Comparison of ENCODE assay signal across 30 mouse cellular contexts in genomic region chr12:78631816-78632215, GRCm38 (mm10). TPM values are rescaled to one million over a fixed set of nuclear protein-coding genes. Genes with fewer than 3 reads are reported as not detected.
DNase-seq lines count a peak whose midpoint lies in the region; ATAC-seq and TF ChIP-seq lines count a peak whose summit lies in the region.
"Had no signal": no experiment of that assay in that cellular context is flagged by ENCODE, and none has a peak within 500 bp of the region (broad histone marks: within the 10 kb centered on the region; RNA-seq: fewer than 3 reads in every experiment).

No protein-coding gene starts in this region.

- no peaks in the 10 kb centered on the region for H3K79me2 ChIP-seq in MEL (ENCODE audit: control insufficient read depth, insufficient read depth, low read length, poor library complexity)

- no peak overlapping the region for H3K27ac ChIP-seq in MEL (ENCODE audit: control insufficient read depth, low read depth, low read length)
- no peak overlapping the region for H3K27ac ChIP-seq in intestine, embryonic 15.5 days
- H3K27ac ChIP-seq: embryonic facial prominence, embryonic 13.5 days; embryonic facial prominence, embryonic 15.5 days; forebrain, embryonic 10.5 days; forebrain, embryonic 12.5 days had no signal

- peaks cover 2 to 14% of the 10 kb centered on the region in 2 experiments; a peak in 3 of 4 replicates for H3K4me1 ChIP-seq in MEL (ENCODE audit: control insufficient read depth in 1 of 2, insufficient read depth in 2 of 2, low read length in 2 of 2)
- H3K4me1 ChIP-seq in intestine, embryonic 15.5 days (replicated peaks): no peaks in the 10 kb centered on the region
- H3K4me1 ChIP-seq: embryonic facial prominence, embryonic 13.5 days; embryonic facial prominence, embryonic 15.5 days; forebrain, embryonic 10.5 days; forebrain, embryonic 12.5 days had no signal

- H3K27me3 ChIP-seq in MEL (ENCODE audit: control insufficient read depth in 1 of 2, insufficient read depth in 2 of 2, low read length in 2 of 2): no peaks in the 10 kb centered on the region
- H3K27me3 ChIP-seq in intestine, embryonic 15.5 days (replicated peaks): no peaks in the 10 kb centered on the region
- H3K27me3 ChIP-seq: CH12.LX; embryonic facial prominence, embryonic 13.5 days; embryonic facial prominence, embryonic 15.5 days; forebrain, embryonic 12.5 days; Patski had no signal

- no peak for TF ChIP-seq CTCF in MEL (IDR thresholded peaks at IDR 0.05 in 2 of 3, conservative IDR thresholded peaks at IDR 0.05 in 1 of 3; ENCODE audit: control insufficient read depth in 1 of 3, insufficient read depth in 1 of 3, low read depth in 2 of 3, low read length in 3 of 3, poor library complexity in 1 of 3, severe bottlenecking in 1 of 3)

- no peak overlapping the region for H3K4me2 ChIP-seq in intestine, embryonic 15.5 days (replicated peaks)
- H3K4me2 ChIP-seq: embryonic facial prominence, embryonic 13.5 days; embryonic facial prominence, embryonic 15.5 days; forebrain, embryonic 12.5 days had no signal

- H3K9ac ChIP-seq in MEL (ENCODE audit: control insufficient read depth, low read depth, low read length, poor library complexity, severe bottlenecking): no peak overlapping the region
- no peak overlapping the region for H3K9ac ChIP-seq in intestine, embryonic 15.5 days
- H3K9ac ChIP-seq: embryonic facial prominence, embryonic 13.5 days; embryonic facial prominence, embryonic 15.5 days; forebrain, embryonic 12.5 days had no signal

- ATAC-seq in common myeloid progenitor, adult 5-6 weeks (replicated peaks; ENCODE audit: low read depth, poor library complexity, severe bottlenecking): peak; percentile 56
- peak; percentile 64 for ATAC-seq in megakaryocyte, adult 5-6 weeks (ENCODE audit: poor library complexity, severe bottlenecking)
- no peak for ATAC-seq in intestine, embryonic 15.5 days
- ATAC-seq: activated CD4-positive, CD25-positive, alpha-beta regulatory T cell, adult 4 months; CD4-positive, CD25-positive, alpha-beta regulatory T cell, adult 4 months; forebrain, embryonic 14.5 days; forebrain, embryonic 16.5 days; Patski had no signal

- peak; percentile 2; the same call in 1 of the 2 replicates for TF ChIP-seq RAD21 in MEL (IDR thresholded peaks at IDR 0.05; ENCODE audit: low read depth, low read length)

- 65% methylated on average over 2 of the region's 2 CpGs for WGBS in intestine, embryonic 15.5 days

- H3K9me3 ChIP-seq in MEL (replicated peaks; ENCODE audit: insufficient read depth, low read length): no peaks in the 10 kb centered on the region
- H3K9me3 ChIP-seq in intestine, embryonic 15.5 days: no peaks in the 10 kb centered on the region
- H3K9me3 ChIP-seq: embryonic facial prominence, embryonic 13.5 days; embryonic facial prominence, embryonic 15.5 days; forebrain, embryonic 10.5 days; forebrain, embryonic 12.5 days; G1E had no signal

- peaks cover 0 to 26% of the 10 kb centered on the region in 2 experiments; a peak in 2 of 4 replicates for H3K36me3 ChIP-seq in MEL (ENCODE audit: control insufficient read depth in 1 of 2, insufficient read depth in 2 of 2, low read length in 2 of 2)
- H3K36me3 ChIP-seq in intestine, embryonic 15.5 days: no peaks in the 10 kb centered on the region
- H3K36me3 ChIP-seq: embryonic facial prominence, embryonic 13.5 days; embryonic facial prominence, embryonic 15.5 days; forebrain, embryonic 10.5 days; forebrain, embryonic 12.5 days had no signal

- DNase-seq in MEL (ENCODE audit: low read depth, low spot score): peak; percentile 78
- no peak for DNase-seq in left cerebral cortex, adult 11 months (ENCODE audit: low spot score)
- DNase-seq in right cerebral cortex, postnatal 10 days (ENCODE audit: low spot score in 2 of 2): no peak
- DNase-seq in frontal cortex, adult 2 months (ENCODE audit: extremely low spot score in 1 of 2, low spot score in 1 of 2): no peak
- DNase-seq: adrenal gland, adult 8-10 months; adrenal gland, postnatal 14 days; adrenal gland, postnatal 36 days; B cell, adult 2 months; cerebellum, adult 11-12 months; cerebellum, adult 2 months; cerebellum, adult 9-10 months; cerebellum, postnatal 10 days; cerebellum, postnatal 25 days; embryo, embryonic 11 days had no signal

- no peak for TF ChIP-seq POLR2A in MEL (IDR thresholded peaks at IDR 0.05; ENCODE audit: control insufficient read depth in 1 of 2, insufficient read depth in 1 of 2, low read depth in 1 of 2, low read length in 2 of 2, poor library complexity in 1 of 2)

- peak; percentile 78 to 92 for TF ChIP-seq EP300 in MEL (IDR thresholded peaks at IDR 0.05; ENCODE audit: low read depth in 1 of 2, low read length in 2 of 2)

- H3K4me3 ChIP-seq in MEL (ENCODE audit: control insufficient read depth in 1 of 2, insufficient read depth in 1 of 2, low read depth in 2 of 2, low read length in 2 of 2): no peak overlapping the region
- H3K4me3 ChIP-seq in intestine, embryonic 15.5 days (replicated peaks): no peak overlapping the region
- H3K4me3 ChIP-seq: embryonic facial prominence, embryonic 13.5 days; embryonic facial prominence, embryonic 15.5 days; erythroblast, embryonic 14.5 days; forebrain, embryonic 10.5 days; forebrain, embryonic 12.5 days had no signal

TF ChIP-seq in MEL, 35 proteins besides CTCF, POLR2A, EP300 and RAD21:
- no peak for TF ChIP-seq TAL1 (IDR thresholded peaks at IDR 0.05; ENCODE audit: low read length)
- TF ChIP-seq MAZ (IDR thresholded peaks at IDR 0.05; ENCODE audit: low read depth, low read length): 0 out of 2 replicates have a peak, but pooled peaks have one; percentile 32
- no peak for TF ChIP-seq BHLHE40 (IDR thresholded peaks at IDR 0.05; ENCODE audit: borderline replicate concordance, low read depth, low read length)
- TF ChIP-seq ZNF384 (IDR thresholded peaks at IDR 0.05; ENCODE audit: low read depth, low read length): peak; percentile 54
- TF ChIP-seq MAX (IDR thresholded peaks at IDR 0.05; ENCODE audit: low read length): no peak
- TF ChIP-seq SMC3 (IDR thresholded peaks at IDR 0.05; ENCODE audit: low read depth, low read length): no peak
- TF ChIP-seq RCOR1 (IDR thresholded peaks at IDR 0.05; ENCODE audit: low read depth, low read length): peak; percentile 91
- peak; percentile 67 for TF ChIP-seq SIN3A (IDR thresholded peaks at IDR 0.05; ENCODE audit: low read length)
- TF ChIP-seq MEF2A (IDR thresholded peaks at IDR 0.05; ENCODE audit: extremely low read depth, insufficient replicate concordance, low read depth, low read length, poor library complexity, severe bottlenecking): no peak
- TF ChIP-seq ETS1 (IDR thresholded peaks at IDR 0.05; ENCODE audit: low read depth, low read length): peak; percentile 51; the same call in 1 of the 2 replicates
- TF ChIP-seq GATA1 (IDR thresholded peaks at IDR 0.05; ENCODE audit: low read depth, low read length): peak; percentile 84
- no peak for TF ChIP-seq E2F4 (IDR thresholded peaks at IDR 0.05; ENCODE audit: borderline replicate concordance, low read depth, low read length)
- 0 out of 2 replicates have a peak, but pooled peaks have one; percentile 6 for TF ChIP-seq MYB (IDR thresholded peaks at IDR 0.05; ENCODE audit: low read depth, low read length)
- no peak for TF ChIP-seq GABPA (IDR thresholded peaks at IDR 0.05; ENCODE audit: low read depth, low read length)
- 0 out of 2 replicates have a peak, but pooled peaks have one; percentile 36 for TF ChIP-seq HCFC1 (IDR thresholded peaks at IDR 0.05; ENCODE audit: low read depth, low read length)

RNA-seq across cellular contexts. Expression of gene Fam71d, which starts 59.5 kb away (rescaled TPM):
- total RNA-seq in MEL (2012; rRNA removed): not detected in 2 replicates
- polyA plus RNA-seq in MEL (2012; ENCODE audit: insufficient read depth in 1 of 2, insufficient read length in 2 of 2, low read depth in 1 of 2, low replicate concordance in 2 of 2, missing spikeins in 1 of 2): not detected
- 0.37 TPM in 1 of 2 replicates, not detected in the other for total RNA-seq in common myeloid progenitor, adult 5-6 weeks (2017)
- total RNA-seq in megakaryocyte, adult 5-6 weeks (2015): not detected in 2 replicates
- total RNA-seq in megakaryocyte, adult 5-6 weeks (2017): not detected in 2 replicates
- polyA plus RNA-seq in frontal cortex, adult 2 months (2012; rRNA removed): 0.23 and 0.60 TPM in 2 replicates
- polyA plus RNA-seq in intestine, embryonic 15.5 days (2015; fragmentation: Nextera tagmentation; extraction: Ambion mirVana): not detected in 2 replicates
- total RNA-seq: CH12.LX had no signal
- polyA plus RNA-seq: activated CD4-positive, CD25-positive, alpha-beta regulatory T cell, adult 4 months; embryonic facial prominence, embryonic 11.5 days; embryonic facial prominence, embryonic 13.5 days; embryonic facial prominence, embryonic 15.5 days; erythroblast, embryonic 14.5 days; forebrain, embryonic 10.5 days; G1E; Patski had no signal
